Mouse (Mus musculus) heart, postnatal 4 days (tissue): ENCODE measurements at regions not wholly inside any gene's neighbourhood (a gene's known extent, or its start where the extent isn't known, plus 50 kb on each side); places are given as distances from the start of the nearest gene placed in this dataset.

Experiments
- DNase-seq: peaks from one replicate; pipeline ENCODE4 v3.0.0; 2021

- no peak for DNase-seq
These were observed 146.0 kb upstream of the Mpped2 start for GRCm38 (mm10) chr2:106547117-106547516.

DNA sequence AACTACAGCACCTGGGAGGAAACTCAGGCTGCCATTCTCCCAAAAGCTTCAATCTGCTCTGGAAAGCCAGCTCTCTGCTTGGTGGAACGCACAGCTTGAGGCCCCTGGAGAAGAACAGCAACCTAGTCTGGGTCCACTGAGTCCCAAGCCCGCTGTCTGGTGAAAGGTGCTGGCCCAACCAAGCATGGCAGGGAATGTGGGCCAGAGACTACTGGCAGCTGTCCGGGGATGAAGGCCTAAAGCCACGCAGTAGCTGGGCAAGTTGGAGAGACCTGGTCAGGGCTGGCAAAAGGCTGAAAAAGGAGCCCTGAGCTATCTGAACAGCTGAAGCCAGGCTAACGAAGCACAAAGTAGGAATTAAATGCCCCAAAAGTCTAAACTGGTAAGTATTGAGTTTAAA is 139.4 kb upstream of the Mpped2 start:
- DNase-seq: no peak

DNA sequence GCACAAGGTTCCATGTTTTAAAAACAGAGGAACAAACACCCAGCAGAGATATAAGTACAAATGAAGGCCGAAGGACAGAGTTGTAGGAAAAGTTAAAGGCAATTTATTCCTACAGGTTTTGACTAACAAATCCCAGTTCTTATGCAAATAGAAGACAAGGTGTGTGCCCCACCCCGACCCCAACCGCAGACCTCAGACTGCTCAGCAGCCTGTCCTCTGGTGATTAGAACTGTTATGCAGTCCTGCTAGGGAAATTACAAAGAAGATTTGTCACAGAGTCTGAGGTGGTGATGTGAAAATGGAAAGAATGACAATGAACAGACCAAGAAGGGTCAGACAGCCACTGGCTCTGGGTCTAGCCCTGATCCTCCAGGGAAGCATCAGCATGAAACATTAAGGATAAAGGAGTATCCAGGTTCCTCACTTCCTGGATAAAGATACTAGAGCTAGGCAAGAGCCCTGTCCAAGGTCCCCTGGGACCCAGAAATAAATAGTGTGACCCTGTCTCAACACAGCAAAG is 131.4 kb upstream of the Mpped2 start:
- DNase-seq: no peak

GRCm38 (mm10) chr2:106570226-106570625 is 122.8 kb upstream of the Mpped2 start:
- no peak for DNase-seq

GRCm38 (mm10) chr2:106571346-106571745 is 121.7 kb upstream of the Mpped2 start:
- DNase-seq: no peak

DNA sequence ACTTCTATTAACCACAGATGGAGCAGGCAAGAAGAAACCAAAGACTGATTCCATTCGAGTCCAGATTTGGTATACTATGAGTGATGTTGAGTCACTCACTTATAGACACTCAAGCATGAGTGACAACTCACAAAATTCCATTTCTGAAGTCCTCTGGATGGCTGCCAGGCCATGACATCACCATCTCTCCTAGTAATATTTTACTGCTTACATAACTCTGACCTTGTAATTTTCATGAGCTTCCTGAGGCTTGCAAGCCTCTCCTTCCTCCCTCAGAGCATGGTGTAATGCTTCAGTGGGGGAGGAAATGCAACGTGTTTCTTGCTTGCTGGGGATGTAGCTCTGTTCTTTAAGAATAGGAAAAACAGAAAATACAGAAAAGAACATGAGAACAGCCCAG is 121.2 kb upstream of the Mpped2 start:
- no peak for DNase-seq

DNA sequence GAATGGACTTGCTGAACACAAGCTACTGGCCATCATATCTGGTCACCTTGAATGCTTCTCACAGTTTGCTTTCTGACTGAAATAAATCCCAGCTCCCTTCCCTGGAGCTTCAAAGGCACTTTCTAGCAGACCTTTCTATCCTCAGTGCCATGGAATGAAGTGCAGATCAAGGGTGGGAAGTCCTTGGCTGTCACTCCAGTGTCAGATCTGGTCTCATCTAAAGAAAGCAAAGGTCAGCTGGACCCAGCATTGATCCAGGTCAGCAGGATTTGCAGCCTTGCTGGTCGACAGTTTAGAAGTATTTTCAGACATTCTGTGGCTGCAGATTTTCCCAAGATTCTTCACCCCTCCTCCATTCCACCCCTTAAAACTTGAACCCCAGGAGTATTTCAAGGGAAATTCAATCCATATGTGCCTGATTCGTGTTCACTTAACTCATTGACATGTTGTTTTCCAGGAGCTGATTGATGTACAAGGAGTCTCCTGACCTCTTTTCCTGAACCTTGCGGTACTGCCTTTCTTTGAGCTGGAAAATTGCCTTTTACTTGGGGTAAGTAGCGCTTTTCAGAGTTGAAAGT is 116.2 kb upstream of the Mpped2 start:
- no peak for DNase-seq

DNA sequence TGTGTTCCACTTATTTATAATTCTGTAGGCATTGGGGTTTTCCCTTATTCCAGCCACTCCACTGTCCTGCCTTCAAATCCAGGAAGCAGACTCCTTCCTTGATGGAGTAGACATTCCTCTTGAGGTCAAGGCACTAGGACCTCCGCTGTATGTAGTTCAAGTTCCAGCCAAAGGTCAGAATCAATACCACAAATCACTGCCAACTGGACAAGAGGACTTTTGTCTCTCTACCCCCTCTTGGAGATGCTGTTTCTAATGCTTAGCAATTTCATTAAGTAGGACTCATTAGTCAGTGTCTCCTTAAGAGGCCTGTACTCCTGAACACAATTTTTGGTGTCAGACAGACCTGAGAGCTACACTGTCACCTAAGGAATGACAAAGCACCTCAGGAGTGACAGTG is 115.0 kb upstream of the Mpped2 start:
- no peak for DNase-seq

- DNase-seq: peak; percentile 63
These were observed 112.4 kb upstream of the Mpped2 start for GRCm38 (mm10) chr2:106580663-106581062.

- DNase-seq: no peak
These were observed 71.8 kb upstream of the Mpped2 start for GRCm38 (mm10) chr2:106621251-106621650.

- DNase-seq: peak; percentile 11
These were observed 70.7 kb upstream of the Mpped2 start for GRCm38 (mm10) chr2:106622326-106622725.

DNA sequence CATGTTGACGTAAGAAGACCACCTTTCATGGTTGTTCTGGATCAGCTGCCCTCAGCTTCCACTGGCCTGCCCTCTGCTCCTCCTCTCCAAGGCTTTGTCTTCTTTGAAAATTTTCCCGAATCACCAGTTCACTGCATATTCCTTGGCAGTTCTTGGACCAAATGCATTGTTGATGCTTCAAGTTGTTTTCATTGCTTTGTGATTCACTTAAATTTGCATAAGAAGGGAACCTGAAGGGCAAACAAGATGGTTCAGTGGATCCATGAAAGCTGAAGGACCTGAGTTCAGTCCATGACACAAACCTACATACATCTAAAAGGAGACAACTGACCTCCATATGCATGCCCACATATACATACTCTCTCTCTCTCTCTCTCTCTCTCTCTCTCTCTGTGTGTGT is 69.4 kb upstream of the Mpped2 start:
- DNase-seq: no peak

- no peak for DNase-seq
These were observed 61.1 kb upstream of the Mpped2 start for GRCm38 (mm10) chr2:106631986-106632385.
